Mouse (Mus musculus): Measurements from ENCODE around the gene Gm34302.

- no peak for TF ChIP-seq CTCF (IDR thresholded peaks at IDR 0.05; ENCODE audit: low read depth)
- TF ChIP-seq EP300 (IDR thresholded peaks at IDR 0.05; ENCODE audit: low read depth): no peak
Observed at GRCm38 (mm10) chr3:63508924-63509323, 25.2 kb upstream of the Gm34302 start.
